Mouse (Mus musculus) stomach, embryonic 16.5 days (tissue): ENCODE measurements around the gene Ptprj. TPM values are rescaled to one million over a fixed set of nuclear protein-coding genes. Genes with fewer than 3 reads are reported as not detected.
A peak's percentile ranks its signal among the peaks of the same experiment; 100 is the strongest.

ENCODE experiments used
- ATAC-seq: fragments of 200-750 bp; cut with Nextera tagmentation; 2 replicates; pipeline ENCODE4 v1.8.0; 2017; ENCODE audit warnings: moderate number of reproducible peaks, moderate TSS enrichment; ENCODE audit not compliant: insufficient read depth, low FRiP score
- H3K27ac ChIP-seq: fragments of 300-500 bp; sonication (generic); 2 replicates; pipeline ENCODE4 v1.5.1; 2014; ENCODE audit warnings: low read length
- H3K27me3 ChIP-seq: fragments of 300-500 bp; sonication (generic); 2 replicates; pipeline ENCODE4 v1.6.1; 2014; ENCODE audit warnings: low read length, control low read depth, mixed read lengths; ENCODE audit not compliant: control insufficient read depth, insufficient read depth
- H3K36me3 ChIP-seq: fragments of 300-500 bp; sonication (generic); 2 replicates; pipeline ENCODE4 v1.6.1; 2014; ENCODE audit warnings: low read length; ENCODE audit not compliant: control insufficient read depth, insufficient read depth
- H3K4me1 ChIP-seq: fragments of 300-500 bp; sonication (generic); 2 replicates; pipeline ENCODE4 v1.6.1; 2014; ENCODE audit warnings: low read length, control low read depth, mixed read lengths; ENCODE audit not compliant: control insufficient read depth, insufficient read depth
- H3K4me2 ChIP-seq: fragments of 300-500 bp; sonication (generic); 2 replicates; pipeline ENCODE4 v1.6.1; 2014; ENCODE audit warnings: low read depth, low read length, mixed read lengths
- H3K4me3 ChIP-seq: fragments of 300-500 bp; sonication (generic); replicated peaks from 2 replicates; pipeline ENCODE4 v1.5.1; 2014; ENCODE audit warnings: mild to moderate bottlenecking, low read length
- H3K9ac ChIP-seq: fragments of 300-500 bp; sonication (generic); 2 replicates; pipeline ENCODE4 v1.6.1; 2014; ENCODE audit warnings: low read length
- H3K9me3 ChIP-seq: fragments of 300-500 bp; sonication (generic); replicated peaks from 2 replicates; pipeline ENCODE4 v1.6.1; 2016; ENCODE audit warnings: low read length, control low read depth; ENCODE audit not compliant: control insufficient read depth
- WGBS: fragments of 180-500 bp; shearing (Covaris S2); extraction: QIAGEN DNeasy Blood & Tissue Kit; methylation state at CpG from one replicate; pipeline ENCODE4 v1.1.7; 2014; 5-methylcytosine and 5-hydroxymethylcytosine counted together
- polyA plus RNA-seq: library from polyadenylated mRNA; unstranded; fragments of >200 nt; fragmentation: Nextera tagmentation; extraction: Ambion mirVana; gene quantifications from 2 replicates; pipeline ENCODE4 v1.2.1, GENCODE M21; 2015

Ptprj gene
- polyA plus RNA-seq, 1 experiment from 2014 or later: 5.0 TPM

GRCm38 (mm10) chr2:90581006-90581795 is 754 bp upstream of the Ptprj start:
- Histone ChIP-seq H3K4me3 (peak overlapping the region; percentile 93), H3K9me3 (no peaks in the 10 kb centered on the region), H3K36me3 (no peaks in the 10 kb centered on the region), H3K27me3 (no peaks in the 10 kb centered on the region), H3K4me2 (peak overlapping the region; percentile 95), H3K27ac (peak overlapping the region; percentile 88), H3K9ac (peak overlapping the region; percentile 87), H3K4me1 (peaks cover 12% of the 10 kb centered on the region)
- WGBS: 12% methylated on average over 11 of the region's 11 CpGs
- no peak for ATAC-seq

GRCm38 (mm10) chr2:90579728-90580235 is 665 bp downstream of the Ptprj start:
- H3K9ac ChIP-seq: peak overlapping the region; percentile 87
- no peaks in the 10 kb centered on the region for H3K9me3 ChIP-seq
- H3K36me3 ChIP-seq: no peaks in the 10 kb centered on the region
- H3K4me2 ChIP-seq: peak overlapping the region; percentile 95
- peaks cover 12% of the 10 kb centered on the region for H3K4me1 ChIP-seq
- peak overlapping the region; percentile 93 for H3K4me3 ChIP-seq
- ATAC-seq: peak; percentile 10; the same call in 1 of the 2 replicates
- peak overlapping the region; percentile 88 for H3K27ac ChIP-seq
- H3K27me3 ChIP-seq: no peaks in the 10 kb centered on the region
- WGBS: under 1% methylated on average over 44 of the region's 44 CpGs

DNA sequence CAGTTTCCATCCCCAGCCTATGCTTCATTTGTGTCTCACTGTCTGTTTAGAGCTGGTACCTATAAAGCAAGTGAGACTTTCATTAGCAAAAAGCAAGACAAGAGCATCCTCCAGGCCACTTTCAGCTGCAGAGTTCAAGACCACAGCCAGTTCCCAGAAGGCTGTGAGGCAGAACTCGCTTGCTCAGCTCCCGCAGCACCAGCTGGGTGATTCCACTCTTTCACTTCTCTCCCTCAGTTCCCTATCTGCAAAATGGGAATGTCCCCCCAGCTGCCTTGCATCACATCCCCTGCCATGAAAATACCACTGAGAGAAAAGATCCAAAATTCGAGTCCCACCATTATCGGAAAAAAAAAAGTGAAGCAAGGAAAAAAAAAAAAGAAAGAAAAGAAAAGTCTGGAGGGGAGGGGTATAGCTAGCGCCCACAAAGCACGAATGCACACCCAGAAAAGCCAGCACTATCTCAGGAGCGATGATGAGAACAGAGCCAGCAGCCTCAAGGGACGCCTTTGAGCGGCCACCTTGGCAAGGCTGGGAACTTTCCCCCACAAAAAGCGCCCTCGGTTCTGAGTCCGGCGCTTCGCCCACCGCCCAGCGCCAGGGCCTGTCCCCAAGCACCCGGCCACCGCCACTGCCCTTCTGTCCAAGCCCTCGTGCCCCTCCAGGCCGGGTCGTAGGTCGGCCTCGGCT is 1.3 kb downstream of the Ptprj start:
- Histone ChIP-seq H3K4me3 (peak overlapping the region; percentile 93), H3K36me3 (no peaks in the 10 kb centered on the region), H3K9ac (peak overlapping the region; percentile 87), H3K27me3 (no peaks in the 10 kb centered on the region), H3K4me1 (peaks cover 9% of the 10 kb centered on the region; the same call in 1 of the 2 replicates), H3K4me2 (peak overlapping the region; percentile 95), H3K27ac (peak overlapping the region; percentile 88), H3K9me3 (no peaks in the 10 kb centered on the region)
- no peak for ATAC-seq
- 1% methylated on average over 23 of the region's 23 CpGs for WGBS

GRCm38 (mm10) chr2:90577451-90578279 is 2.8 kb downstream of the Ptprj start:
- Histone ChIP-seq H3K27me3 (no peaks in the 10 kb centered on the region), H3K9ac (no peak overlapping the region), H3K27ac (no peak overlapping the region), H3K4me3 (no peak overlapping the region), H3K9me3 (no peaks in the 10 kb centered on the region), H3K4me2 (no peak overlapping the region), H3K4me1 (peaks cover 6% of the 10 kb centered on the region; the same call in 1 of the 2 replicates), H3K36me3 (no peaks in the 10 kb centered on the region)
- ATAC-seq: no peak
- WGBS: 89% methylated on average over 7 of the region's 7 CpGs

- no peak for ATAC-seq
- Histone ChIP-seq H3K27me3 (no peaks in the 10 kb centered on the region), H3K4me1 (peaks cover 6% of the 10 kb centered on the region; the same call in 1 of the 2 replicates), H3K36me3 (no peaks in the 10 kb centered on the region), H3K9ac (no peak overlapping the region), H3K9me3 (no peaks in the 10 kb centered on the region), H3K4me2 (no peak overlapping the region), H3K27ac (no peak overlapping the region), H3K4me3 (no peak overlapping the region)
- WGBS: 44% methylated on average over 1 of the region's 1 CpGs
These were observed 3.5 kb downstream of the Ptprj start for GRCm38 (mm10) chr2:90576936-90577335.

DNA sequence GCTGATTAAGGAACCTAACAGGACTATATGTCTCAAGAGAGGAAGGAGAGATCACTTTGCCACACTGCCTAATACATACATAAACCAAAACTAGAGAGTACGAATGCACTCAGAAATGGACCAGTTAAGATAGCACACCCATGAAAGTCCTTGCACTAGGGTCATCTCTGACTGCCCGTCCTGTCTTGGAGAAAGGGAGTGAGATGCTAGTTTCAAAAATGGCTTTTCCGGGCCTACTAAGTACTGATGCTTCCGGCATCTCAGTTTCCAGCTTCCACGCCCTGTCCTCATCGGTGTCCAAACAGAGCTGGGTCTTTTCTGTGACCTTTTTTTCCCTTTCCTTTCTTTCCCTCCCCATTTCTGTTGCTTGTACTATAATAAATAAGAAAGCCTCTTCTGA is 4.0 kb downstream of the Ptprj start:
- WGBS: 76% methylated on average over 6 of the region's 6 CpGs
- Histone ChIP-seq H3K9ac (no peak overlapping the region), H3K4me1 (peaks cover 6% of the 10 kb centered on the region; the same call in 1 of the 2 replicates), H3K4me2 (no peak overlapping the region), H3K36me3 (no peaks in the 10 kb centered on the region), H3K27me3 (no peaks in the 10 kb centered on the region), H3K27ac (no peak overlapping the region), H3K4me3 (no peak overlapping the region), H3K9me3 (no peaks in the 10 kb centered on the region)
- ATAC-seq: no peak

DNA sequence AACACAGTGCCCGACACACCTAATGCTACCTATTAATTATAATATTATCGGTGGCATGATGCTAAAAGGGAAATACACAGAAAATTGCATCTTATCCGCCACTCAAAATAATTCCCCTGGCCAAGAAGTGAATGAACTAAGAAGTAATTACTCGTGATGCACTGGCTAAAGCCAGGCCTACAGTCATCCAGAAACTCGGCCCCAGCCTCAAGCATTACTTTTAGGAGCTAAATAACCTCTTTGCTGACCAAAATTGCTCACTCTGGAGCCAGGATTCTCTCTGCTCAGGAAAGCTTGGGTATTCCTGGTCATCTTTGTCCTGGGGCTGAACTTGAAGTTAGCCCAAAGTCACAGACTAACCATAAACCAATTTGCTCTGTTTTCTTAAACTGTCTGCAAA is 4.7 kb downstream of the Ptprj start:
- Histone ChIP-seq H3K4me3 (no peak overlapping the region), H3K27me3 (no peaks in the 10 kb centered on the region), H3K4me2 (no peak overlapping the region), H3K9ac (no peak overlapping the region), H3K4me1 (peaks cover 6% of the 10 kb centered on the region; the same call in 1 of the 2 replicates), H3K36me3 (no peaks in the 10 kb centered on the region), H3K27ac (peak overlapping the region; percentile 62; the same call in 1 of the 2 replicates), H3K9me3 (no peaks in the 10 kb centered on the region)
- ATAC-seq: no peak
- WGBS: 73% methylated on average over 5 of the region's 5 CpGs

- H3K4me2 ChIP-seq: no peak overlapping the region; the same call in 1 of the 2 replicates
- H3K9me3 ChIP-seq: no peaks in the 10 kb centered on the region
- 0 out of 2 replicates have a peak overlapping the region, but pooled peaks have one; percentile 24 for H3K9ac ChIP-seq
- no peak for ATAC-seq
- H3K36me3 ChIP-seq: no peaks in the 10 kb centered on the region
- 51% methylated on average over 3 of the region's 3 CpGs for WGBS
- peak overlapping the region; percentile 62 for H3K27ac ChIP-seq
- peaks cover 6% of the 10 kb centered on the region; the same call in 1 of the 2 replicates for H3K4me1 ChIP-seq
- H3K4me3 ChIP-seq: no peak overlapping the region
- no peaks in the 10 kb centered on the region for H3K27me3 ChIP-seq
These were observed 5.3 kb downstream of the Ptprj start for GRCm38 (mm10) chr2:90575116-90575515.
